Mouse (Mus musculus): ENCODE measurements around the gene Tlk1.

- TF ChIP-seq CTCF (IDR thresholded peaks at IDR 0.05; ENCODE audit: borderline replicate concordance, insufficient read depth, low read depth, low read length) (no peak), POLR2A (IDR thresholded peaks at IDR 0.05; ENCODE audit: borderline replicate concordance, insufficient read depth, low read length) (no peak)
Measured at GRCm38 (mm10) chr2:70663764-70664163, 161.8 kb downstream of the Tlk1 start.

Measured in cerebellum, adult 2 months (tissue).